Mouse (Mus musculus) C2C12 (cell line): ENCODE results near the gene Serpina3g.
"Not testable (repeated sequence)": the region's sequence is repeated elsewhere in the genome, so short reads cannot be mapped to it uniquely, and the experiment has no call there.

Source experiments
- CEBPB ChIP-seq: IDR thresholded peaks from one replicate; pipeline ENCODE4 v1.6.1; 2011; ENCODE audit warnings: low read depth, mild to moderate bottlenecking, control low read depth, moderate library complexity
- CTCF ChIP-seq: IDR thresholded peaks from one replicate; pipeline ENCODE4 v1.5.1; 2011; ENCODE audit not compliant: control insufficient read depth, insufficient read depth, insufficient read length
- MAX ChIP-seq: IDR thresholded peaks from one replicate; pipeline ENCODE4 v1.6.1; 2011; ENCODE audit warnings: mild to moderate bottlenecking, control low read depth
- MYOD1 ChIP-seq: IDR thresholded peaks from one replicate; pipeline ENCODE4 v1.6.1; 2011; ENCODE audit warnings: low read depth; ENCODE audit not compliant: control insufficient read depth, insufficient read length
- MYOG ChIP-seq: IDR thresholded peaks from one replicate; pipeline ENCODE4 v1.6.1; 2011; ENCODE audit not compliant: control insufficient read depth, insufficient read length; ENCODE audit errors: extremely low read depth

- TF ChIP-seq CTCF, CEBPB, MYOG, MAX, MYOD1: not testable (repeated sequence)
Measured at GRCm38 (mm10) chr12:104238048-104238447, 2.0 kb downstream of the Serpina3g start.
